Mouse (Mus musculus): ENCODE data around the gene Tuba1c. TPM values are rescaled to one million over a fixed set of nuclear protein-coding genes. Genes with fewer than 3 reads are reported as not detected.
A peak's percentile ranks its signal among the peaks of the same experiment; 100 is the strongest.

The Tuba1c gene
- polyA plus RNA-seq, 1 experiment from 2014 or later = 111 TPM

DNA sequence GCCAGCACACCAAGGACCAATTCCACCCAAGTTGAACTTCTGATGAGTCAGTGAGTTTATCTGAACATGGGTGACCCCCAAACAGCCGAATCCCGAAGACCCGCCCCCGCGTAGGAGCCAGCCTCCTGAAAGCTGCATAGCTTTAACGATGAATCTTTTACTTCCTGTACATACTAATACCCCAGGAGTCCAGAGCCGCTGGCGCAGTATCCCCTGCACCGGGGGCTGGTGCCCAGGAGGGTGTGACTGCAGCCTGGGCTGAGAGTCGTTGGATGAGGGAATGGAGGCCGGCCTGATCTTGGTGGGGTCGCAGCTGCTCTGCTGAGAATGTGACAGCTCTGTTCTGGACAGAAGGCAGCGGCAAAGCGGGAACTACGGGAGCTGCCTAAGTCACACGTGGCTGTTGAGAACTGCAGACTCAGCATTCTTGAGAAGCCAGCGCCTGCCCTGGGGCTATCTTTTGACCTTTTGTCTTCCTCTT lies 28.2 kb upstream of the Tuba1c start:
- peak overlapping the region; percentile 66 for H3K27ac ChIP-seq
- no peaks in the 10 kb centered on the region for H3K36me3 ChIP-seq
- peaks cover 9% of the 10 kb centered on the region; the same call in 1 of the 2 replicates for H3K27me3 ChIP-seq (ENCODE audit: insufficient read depth, poor library complexity, severe bottlenecking)
- 17% methylated on average over 17 of the region's 17 CpGs for WGBS
- peak; percentile 50 for DNase-seq (ENCODE audit: low spot score)
- H3K4me1 ChIP-seq (replicated peaks) = peaks cover 47% of the 10 kb centered on the region
- peak overlapping the region; percentile 34 for H3K4me3 ChIP-seq
- H3K9me3 ChIP-seq = peaks cover 5% of the 10 kb centered on the region; the same call in 1 of the 2 replicates

DNA sequence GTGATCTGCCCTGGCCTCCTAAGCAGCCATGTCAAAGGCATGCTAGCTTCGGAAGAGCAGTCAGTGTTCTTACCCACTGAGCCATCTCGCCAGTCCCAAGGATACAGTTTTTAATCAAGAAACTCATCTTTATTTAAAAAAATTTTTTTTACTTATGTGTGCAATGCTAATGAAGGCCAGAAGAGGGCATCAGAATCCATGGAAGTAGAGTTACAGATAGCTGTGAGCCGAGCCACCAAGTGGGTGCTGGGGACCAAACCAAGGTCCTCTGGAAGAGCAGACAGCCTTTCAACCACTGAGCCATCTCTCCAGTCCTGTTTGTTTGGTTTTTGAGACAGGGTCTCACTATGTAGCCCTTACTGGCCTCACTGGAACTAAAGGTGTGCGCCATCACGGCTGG lies 26.1 kb upstream of the Tuba1c start:
- no peak overlapping the region for H3K4me3 ChIP-seq
- 95% methylated on average over 5 of the region's 5 CpGs for WGBS

DNA sequence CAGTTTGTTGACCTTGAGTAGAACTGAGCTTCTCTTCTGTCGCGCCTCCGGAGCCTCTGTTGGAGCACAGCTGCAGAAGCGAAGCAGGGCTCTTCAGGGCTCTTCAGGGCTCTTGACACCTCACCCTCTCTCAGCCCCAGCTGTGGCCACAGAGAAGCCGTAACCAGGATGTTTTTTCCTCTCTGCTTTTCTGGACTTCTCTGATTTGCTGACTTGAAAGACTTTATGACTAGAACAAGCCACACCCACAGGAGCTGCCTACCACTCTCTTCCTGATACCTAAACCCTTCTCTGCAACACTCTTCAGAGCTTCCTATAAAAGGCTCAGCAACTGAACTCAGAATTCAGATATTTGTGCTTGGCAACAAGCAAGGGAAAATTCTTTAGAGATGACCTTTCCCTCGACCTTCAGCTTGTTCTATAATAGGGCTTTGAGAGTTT lies 20.9 kb upstream of the Tuba1c start:
- WGBS = 75% methylated on average over 6 of the region's 6 CpGs
- H3K36me3 ChIP-seq = no peaks in the 10 kb centered on the region
- no peak for DNase-seq (ENCODE audit: low spot score)
- no peaks in the 10 kb centered on the region for H3K27me3 ChIP-seq (ENCODE audit: insufficient read depth, poor library complexity, severe bottlenecking)
- peaks cover 3% of the 10 kb centered on the region; the same call in 1 of the 2 replicates for H3K9me3 ChIP-seq
- no peak overlapping the region for H3K27ac ChIP-seq
- no peaks in the 10 kb centered on the region for H3K4me1 ChIP-seq (replicated peaks)
- no peak overlapping the region for H3K4me3 ChIP-seq

More for the DNA sequence above, 26.1 kb upstream of the Tuba1c start:
- no peak for DNase-seq (ENCODE audit: low spot score)
- peaks cover 28% of the 10 kb centered on the region for H3K4me1 ChIP-seq (replicated peaks)
- no peaks in the 10 kb centered on the region for H3K36me3 ChIP-seq
- H3K9me3 ChIP-seq = peaks cover 5% of the 10 kb centered on the region; the same call in 1 of the 2 replicates
- H3K27ac ChIP-seq = no peak overlapping the region
- H3K27me3 ChIP-seq (ENCODE audit: insufficient read depth, poor library complexity, severe bottlenecking) = peaks cover 9% of the 10 kb centered on the region; the same call in 1 of the 2 replicates

DNA sequence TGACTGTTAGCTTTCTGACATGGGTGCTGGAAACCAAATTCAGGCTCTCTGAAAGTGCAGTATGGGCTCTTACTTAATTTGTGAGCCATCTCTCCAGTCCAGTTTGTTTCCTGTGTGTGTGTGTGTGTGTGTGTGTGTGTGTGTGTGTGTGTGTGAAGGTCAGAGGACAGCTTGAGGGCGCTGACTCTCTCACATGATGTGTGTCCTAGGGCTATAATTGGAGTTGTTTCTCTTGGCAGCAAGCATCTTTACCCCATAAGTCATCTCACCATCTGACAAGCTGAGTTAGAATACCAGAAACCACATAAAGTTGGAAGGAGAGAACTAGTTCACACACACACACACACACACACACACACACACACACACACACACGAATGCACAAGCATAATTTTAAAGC lies 18.8 kb upstream of the Tuba1c start:
- Histone ChIP-seq H3K27ac (no peak overlapping the region), H3K27me3 (ENCODE audit: insufficient read depth, poor library complexity, severe bottlenecking) (no peaks in the 10 kb centered on the region), H3K4me1 (replicated peaks) (no peaks in the 10 kb centered on the region), H3K36me3 (no peaks in the 10 kb centered on the region), H3K9me3 (no peaks in the 10 kb centered on the region), H3K4me3 (no peak overlapping the region)
- 90% methylated on average over 2 of the region's 2 CpGs for WGBS
- no peak for DNase-seq (ENCODE audit: low spot score)

DNA sequence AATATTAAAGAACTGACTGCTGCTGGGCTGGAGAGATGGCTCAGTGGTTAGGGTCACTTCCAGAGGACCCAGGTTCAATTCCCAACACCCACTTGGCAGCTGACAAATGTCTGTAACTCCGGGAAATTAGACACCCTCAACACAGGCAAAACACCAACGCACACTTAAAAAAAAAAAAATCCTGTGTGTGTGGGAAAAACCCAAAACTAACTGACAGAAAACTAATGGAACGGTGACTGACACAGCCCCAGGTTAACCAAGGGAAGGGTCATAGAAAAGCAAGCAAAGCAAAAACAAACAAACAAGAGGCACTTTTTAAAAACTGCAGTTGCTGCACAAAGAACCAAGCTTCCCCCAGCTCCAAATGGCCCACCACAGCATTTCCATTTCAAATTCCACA lies 17.7 kb upstream of the Tuba1c start:
- WGBS = 79% methylated on average over 3 of the region's 3 CpGs
- no peaks in the 10 kb centered on the region for H3K9me3 ChIP-seq
- no peak for DNase-seq (ENCODE audit: low spot score)
- H3K27me3 ChIP-seq (ENCODE audit: insufficient read depth, poor library complexity, severe bottlenecking) = no peaks in the 10 kb centered on the region
- no peak overlapping the region for H3K27ac ChIP-seq
- no peaks in the 10 kb centered on the region for H3K4me1 ChIP-seq (replicated peaks)
- no peak overlapping the region for H3K4me3 ChIP-seq
- H3K36me3 ChIP-seq = no peaks in the 10 kb centered on the region

DNA sequence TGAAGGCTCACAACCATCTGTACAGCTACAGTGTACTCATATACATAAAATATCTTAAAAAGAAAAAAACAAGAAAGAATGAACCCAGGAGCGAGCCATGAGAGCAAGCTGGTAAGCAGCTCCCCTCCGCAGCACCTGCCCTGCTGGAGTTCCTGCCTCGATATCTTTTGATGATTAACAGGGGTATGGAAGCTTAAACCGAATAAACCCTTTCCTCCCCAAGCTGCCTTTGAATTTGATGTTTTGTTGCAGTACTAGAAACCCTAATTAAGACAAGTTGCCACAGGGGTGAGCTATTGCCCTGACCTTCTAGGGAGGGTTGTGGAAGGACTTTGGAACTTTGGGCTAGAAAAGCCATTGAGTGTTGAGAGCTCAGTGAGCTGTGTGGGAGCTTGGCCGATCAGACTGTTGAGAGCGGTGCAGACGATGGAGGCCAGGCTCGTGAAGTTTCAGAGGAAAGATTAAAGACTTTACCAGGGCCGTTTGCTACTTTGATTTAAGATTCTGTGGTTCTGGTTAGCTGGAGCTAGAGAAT lies 15.1 kb upstream of the Tuba1c start:
- WGBS = 78% methylated on average over 9 of the region's 9 CpGs
- no peaks in the 10 kb centered on the region for H3K36me3 ChIP-seq
- H3K27me3 ChIP-seq (ENCODE audit: insufficient read depth, poor library complexity, severe bottlenecking) = peaks cover 10% of the 10 kb centered on the region; the same call in 1 of the 2 replicates
- peaks cover 9% of the 10 kb centered on the region for H3K4me1 ChIP-seq (replicated peaks)
- H3K9me3 ChIP-seq = no peaks in the 10 kb centered on the region
- DNase-seq (ENCODE audit: low spot score) = no peak
- no peak overlapping the region for H3K27ac ChIP-seq
- no peak overlapping the region for H3K4me3 ChIP-seq

DNA sequence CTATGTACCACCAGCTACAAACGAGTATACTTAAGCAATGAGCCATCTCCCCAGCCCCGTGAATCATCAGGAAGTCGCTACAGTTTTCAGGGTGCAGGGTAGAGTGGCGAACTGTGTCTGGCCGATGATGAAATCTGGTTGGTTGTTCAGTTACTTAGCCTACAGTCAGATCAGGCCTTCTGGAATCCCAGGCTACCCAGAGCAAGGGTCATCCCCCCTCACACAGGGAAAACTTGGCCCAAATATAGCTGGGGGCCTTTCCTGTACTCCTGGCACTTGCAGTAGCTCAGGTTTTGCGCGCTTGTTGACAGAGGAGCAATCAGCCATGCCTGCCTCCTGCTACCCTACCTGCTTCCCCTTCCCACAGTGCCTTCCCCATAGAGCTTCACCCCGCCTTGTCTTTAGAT lies 12.3 kb upstream of the Tuba1c start:
- H3K27ac ChIP-seq = no peak overlapping the region
- WGBS = 85% methylated on average over 8 of the region's 8 CpGs
- H3K27me3 ChIP-seq (ENCODE audit: insufficient read depth, poor library complexity, severe bottlenecking) = peaks cover 10% of the 10 kb centered on the region; the same call in 1 of the 2 replicates
- H3K9me3 ChIP-seq = peaks cover 5% of the 10 kb centered on the region
- H3K4me3 ChIP-seq = no peak overlapping the region
- DNase-seq (ENCODE audit: low spot score) = no peak
- peaks cover 9% of the 10 kb centered on the region for H3K4me1 ChIP-seq (replicated peaks)
- no peaks in the 10 kb centered on the region for H3K36me3 ChIP-seq

DNA sequence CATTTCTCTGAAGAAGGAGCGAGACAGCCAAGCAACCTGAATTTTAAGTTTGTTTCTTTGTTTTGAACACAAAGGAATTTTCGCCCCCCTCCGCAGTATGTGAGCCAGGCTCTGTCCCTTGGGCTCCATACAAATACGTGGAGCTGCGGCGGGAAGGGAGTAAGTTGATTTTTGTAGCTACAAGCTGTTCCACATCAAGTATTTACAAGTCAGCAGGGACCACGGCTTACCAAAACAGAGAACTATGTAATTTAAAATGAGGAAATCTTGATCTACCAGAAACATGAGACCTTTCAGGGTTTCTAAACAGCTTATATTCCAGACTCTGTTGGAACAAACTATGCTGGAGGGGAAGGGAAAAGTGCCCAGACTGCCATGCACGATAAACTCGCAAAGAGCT lies 11.7 kb upstream of the Tuba1c start:
- Histone ChIP-seq H3K9me3 (peaks cover 5% of the 10 kb centered on the region), H3K27me3 (ENCODE audit: insufficient read depth, poor library complexity, severe bottlenecking) (peaks cover 10% of the 10 kb centered on the region; the same call in 1 of the 2 replicates), H3K4me3 (no peak overlapping the region), H3K4me1 (replicated peaks) (peaks cover 9% of the 10 kb centered on the region), H3K36me3 (no peaks in the 10 kb centered on the region), H3K27ac (no peak overlapping the region)
- no peak for DNase-seq (ENCODE audit: low spot score)
- 70% methylated on average over 9 of the region's 9 CpGs for WGBS

DNA sequence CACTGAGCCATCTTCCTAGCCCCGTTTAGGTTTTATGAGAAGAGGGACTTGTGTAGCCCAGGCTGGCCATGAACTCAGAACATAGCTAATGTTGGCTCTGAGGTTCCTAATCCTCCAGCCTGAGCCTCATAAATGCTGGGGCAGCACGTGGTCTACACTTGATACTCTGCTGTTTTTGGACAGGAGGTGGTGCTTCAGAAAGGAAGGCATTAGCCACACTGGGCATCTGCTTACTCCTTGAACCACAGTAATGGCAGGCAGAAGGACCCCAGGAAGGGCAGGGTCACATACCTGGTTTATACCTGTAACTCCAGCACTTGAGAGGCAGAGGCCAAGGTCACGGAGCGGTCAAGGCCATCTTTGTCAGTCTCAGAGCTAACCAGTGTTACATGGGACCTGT lies 11.1 kb upstream of the Tuba1c start:
- H3K27ac ChIP-seq = no peak overlapping the region
- H3K27me3 ChIP-seq (ENCODE audit: insufficient read depth, poor library complexity, severe bottlenecking) = peaks cover 10% of the 10 kb centered on the region; the same call in 1 of the 2 replicates
- 81% methylated on average over 4 of the region's 4 CpGs for WGBS
- H3K9me3 ChIP-seq = peaks cover 5% of the 10 kb centered on the region
- H3K4me1 ChIP-seq (replicated peaks) = peaks cover 9% of the 10 kb centered on the region
- H3K4me3 ChIP-seq = no peak overlapping the region
- H3K36me3 ChIP-seq = no peaks in the 10 kb centered on the region
- no peak for DNase-seq (ENCODE audit: low spot score)

DNA sequence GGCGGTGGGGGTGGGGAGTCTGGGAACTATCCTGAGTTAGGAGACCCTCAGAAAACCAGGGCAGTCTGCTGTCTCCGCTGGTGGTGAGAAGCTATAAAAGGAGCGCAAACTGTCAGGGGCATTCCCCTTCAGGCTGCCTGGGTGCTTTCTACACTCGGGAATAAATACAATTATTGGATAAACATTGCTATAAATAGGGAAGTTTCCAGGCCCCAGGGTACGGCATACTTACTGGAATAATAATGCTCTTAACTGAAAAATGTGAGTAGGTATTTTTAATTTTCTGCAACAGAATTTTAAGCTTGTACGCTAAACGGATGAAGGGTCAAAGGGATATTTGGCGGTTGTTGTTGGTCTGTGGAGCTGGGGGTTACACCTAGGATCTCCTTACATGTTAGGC lies 10.3 kb upstream of the Tuba1c start:
- H3K9me3 ChIP-seq = peaks cover 5% of the 10 kb centered on the region
- DNase-seq (ENCODE audit: low spot score) = no peak
- no peaks in the 10 kb centered on the region for H3K36me3 ChIP-seq
- H3K4me1 ChIP-seq (replicated peaks) = peaks cover 9% of the 10 kb centered on the region
- H3K27ac ChIP-seq = no peak overlapping the region
- H3K27me3 ChIP-seq (ENCODE audit: insufficient read depth, poor library complexity, severe bottlenecking) = peaks cover 14% of the 10 kb centered on the region; the same call in 1 of the 2 replicates
- WGBS = 61% methylated on average over 8 of the region's 8 CpGs
- no peak overlapping the region for H3K4me3 ChIP-seq

DNA sequence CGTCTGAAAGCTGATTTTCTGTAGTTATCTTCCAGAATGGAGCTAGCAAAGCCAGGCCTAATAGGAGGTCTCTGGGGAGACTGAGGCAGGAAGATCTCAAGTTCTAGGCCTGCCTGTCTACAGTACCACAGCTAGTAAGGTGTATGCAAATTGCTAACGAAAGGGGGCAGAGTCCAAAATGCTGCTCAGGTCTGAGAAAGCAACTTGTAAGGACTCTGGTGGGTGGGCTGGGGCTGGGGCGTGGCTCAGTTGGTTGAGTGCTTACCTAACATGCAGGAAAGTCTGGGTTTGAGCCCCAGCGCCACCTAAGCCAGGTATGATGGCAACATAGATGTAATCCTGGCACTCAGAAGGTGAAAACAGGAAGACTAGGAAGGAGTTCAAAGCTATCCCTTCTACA lies 9.5 kb upstream of the Tuba1c start:
- no peak overlapping the region for H3K4me3 ChIP-seq
- peaks cover 9% of the 10 kb centered on the region for H3K4me1 ChIP-seq (replicated peaks)
- H3K27ac ChIP-seq = no peak overlapping the region
- H3K9me3 ChIP-seq = peaks cover 5% of the 10 kb centered on the region
- DNase-seq (ENCODE audit: low spot score) = no peak
- 90% methylated on average over 4 of the region's 4 CpGs for WGBS
- peaks cover 14% of the 10 kb centered on the region; the same call in 1 of the 2 replicates for H3K27me3 ChIP-seq (ENCODE audit: insufficient read depth, poor library complexity, severe bottlenecking)
- H3K36me3 ChIP-seq = no peaks in the 10 kb centered on the region

DNA sequence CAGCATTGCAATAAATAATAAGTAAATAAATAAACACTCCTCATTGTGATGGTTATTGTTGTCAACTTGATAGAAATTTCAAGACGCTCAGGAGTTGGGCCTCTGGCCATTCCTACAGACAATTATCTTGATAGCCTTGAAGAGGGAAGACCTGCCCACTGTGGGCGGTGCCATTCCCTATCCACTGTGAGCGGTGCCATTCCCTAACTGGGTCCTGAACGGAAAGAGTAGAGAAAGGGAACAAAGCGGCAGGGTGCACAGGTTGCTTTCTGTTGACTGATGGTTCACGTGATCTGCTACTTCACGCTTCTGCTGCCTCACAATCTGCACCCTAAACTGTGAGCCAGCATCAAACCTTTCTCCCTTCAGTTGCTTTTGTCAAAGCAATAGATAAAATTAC lies 8.4 kb upstream of the Tuba1c start:
- no peak overlapping the region for H3K27ac ChIP-seq
- no peaks in the 10 kb centered on the region for H3K36me3 ChIP-seq
- H3K27me3 ChIP-seq (ENCODE audit: insufficient read depth, poor library complexity, severe bottlenecking) = peaks cover 14% of the 10 kb centered on the region; the same call in 1 of the 2 replicates
- no peak for DNase-seq (ENCODE audit: low spot score)
- no peak overlapping the region for H3K4me3 ChIP-seq
- peaks cover 9% of the 10 kb centered on the region for H3K4me1 ChIP-seq (replicated peaks)
- peaks cover 5% of the 10 kb centered on the region for H3K9me3 ChIP-seq
- 94% methylated on average over 7 of the region's 7 CpGs for WGBS

DNA sequence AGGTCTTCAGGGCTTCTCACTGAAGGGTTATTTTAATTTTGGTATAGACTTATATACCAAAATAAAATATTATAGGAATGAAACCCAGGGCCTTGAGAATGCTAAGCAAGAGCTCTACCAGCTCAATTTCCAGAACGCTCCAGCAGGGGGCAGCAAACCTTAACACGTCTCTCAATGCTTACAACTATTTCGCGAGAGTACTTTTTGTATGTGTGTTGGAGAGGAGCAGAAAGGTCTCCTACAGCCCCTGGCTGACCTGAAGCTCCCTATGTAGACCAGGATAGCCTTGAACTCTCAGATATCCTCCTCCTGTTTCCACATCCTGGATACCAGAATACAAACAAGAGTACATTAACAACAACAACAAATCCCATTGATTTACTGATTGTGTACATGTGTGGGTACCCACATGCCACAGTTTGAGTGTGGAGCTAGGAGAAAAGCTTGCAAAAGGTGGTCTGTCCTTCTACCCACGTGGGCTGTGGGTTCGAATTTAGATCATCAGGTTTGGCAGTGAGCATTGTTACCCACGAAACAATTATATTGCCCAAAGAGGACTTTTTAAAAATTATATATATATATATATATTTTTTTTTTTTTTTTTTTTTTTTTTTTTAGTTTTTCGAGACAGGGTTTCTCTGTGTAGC lies 4.9 kb upstream of the Tuba1c start:
- WGBS = 28% methylated on average over 7 of the region's 8 CpGs

More for the DNA sequence above, 4.9 kb upstream of the Tuba1c start:
- H3K27me3 ChIP-seq (ENCODE audit: insufficient read depth, poor library complexity, severe bottlenecking) = peaks cover 13% of the 10 kb centered on the region
- H3K4me3 ChIP-seq = no peak overlapping the region
- H3K36me3 ChIP-seq = no peaks in the 10 kb centered on the region
- H3K4me1 ChIP-seq (replicated peaks) = peaks cover 12% of the 10 kb centered on the region
- peaks cover 5% of the 10 kb centered on the region for H3K9me3 ChIP-seq
- DNase-seq (ENCODE audit: low spot score) = peak; percentile 80
- H3K27ac ChIP-seq = no peak overlapping the region
